Mouse (Mus musculus) right cerebral cortex, postnatal 25 days (tissue): ENCODE data around the gene Tmem222.

ENCODE experiments used
- DNase-seq: peaks from one replicate; pipeline ENCODE4 v3.0.0; 2022

Tmem222 gene

GRCm38 (mm10) chr4:133277104-133278026, at the start of gene Tmem222:
Gene Tmem222, minus strand, starts transcription at chr4:133277792.
- peak; percentile 97 for DNase-seq

GRCm38 (mm10) chr4:133319667-133320066, 42.1 kb upstream of the Tmem222 start:
- DNase-seq = no peak

GRCm38 (mm10) chr4:133315991-133316390, 38.4 kb upstream of the Tmem222 start:
- no peak for DNase-seq

DNA sequence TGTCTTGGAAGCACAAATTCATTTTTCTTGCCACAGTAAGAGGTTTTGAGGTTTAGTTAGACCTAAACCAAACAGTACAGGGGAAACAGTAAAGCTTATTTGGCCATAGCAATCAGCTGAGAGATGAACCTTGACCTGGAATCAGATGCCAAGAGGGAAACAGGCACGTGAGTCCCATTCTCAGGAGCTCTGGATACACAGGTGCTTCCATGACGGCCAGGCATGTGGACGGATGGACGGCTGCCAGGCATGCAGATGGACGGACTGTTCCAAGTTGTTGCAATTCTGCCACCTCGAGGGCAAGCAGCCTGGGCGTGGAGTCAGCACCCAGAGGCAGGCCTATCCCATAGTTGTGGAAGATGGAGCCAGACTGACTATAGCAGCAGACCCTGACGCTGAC, 37.3 kb upstream of the Tmem222 start:
- DNase-seq = no peak

DNA sequence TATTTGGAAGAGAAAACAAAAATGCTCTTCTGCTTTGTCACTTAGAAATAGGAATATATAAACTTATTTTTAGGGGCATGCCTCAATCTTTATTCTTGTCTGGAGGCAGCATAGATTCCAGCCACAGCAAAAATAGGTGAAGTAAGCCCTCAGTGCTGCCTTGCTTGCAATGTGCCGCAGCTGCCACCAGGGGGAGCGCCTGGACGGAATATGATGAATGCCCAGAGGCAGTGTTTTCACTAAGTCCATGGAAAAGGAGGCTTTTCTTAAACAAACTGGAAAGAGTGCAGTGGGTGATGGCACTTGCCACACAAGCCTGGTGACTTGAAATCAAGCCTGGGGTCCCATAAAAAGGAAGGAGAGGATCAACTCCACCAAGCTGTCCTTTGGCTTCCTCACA, 32.4 kb upstream of the Tmem222 start:
- peak; percentile 83 for DNase-seq

DNA sequence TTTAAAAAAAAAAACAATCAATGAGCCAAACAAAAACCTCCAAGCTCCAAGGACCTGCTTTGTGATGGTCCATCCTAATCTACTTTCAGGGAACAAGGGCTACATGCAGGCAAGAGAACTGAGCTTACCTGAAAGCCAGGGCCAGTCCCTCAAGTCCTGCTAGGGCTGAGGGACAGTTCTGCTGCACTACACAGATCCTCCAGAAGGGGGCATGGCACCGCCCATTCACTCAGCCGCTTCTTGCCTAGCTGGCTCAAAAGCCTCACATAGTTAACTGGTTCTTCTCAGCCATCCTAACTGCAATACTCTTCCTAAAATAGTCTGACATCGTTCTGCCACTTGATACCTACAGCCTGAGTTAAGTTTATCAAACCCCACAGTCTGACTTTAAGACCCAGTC, 29.7 kb upstream of the Tmem222 start:
- peak; percentile 45 for DNase-seq

- no peak for DNase-seq
Observed at GRCm38 (mm10) chr4:133305825-133306224, 28.2 kb upstream of the Tmem222 start.

GRCm38 (mm10) chr4:133304770-133305169, 27.2 kb upstream of the Tmem222 start:
- no peak for DNase-seq

GRCm38 (mm10) chr4:133302668-133303067, 25.1 kb upstream of the Tmem222 start:
- DNase-seq = no peak

DNA sequence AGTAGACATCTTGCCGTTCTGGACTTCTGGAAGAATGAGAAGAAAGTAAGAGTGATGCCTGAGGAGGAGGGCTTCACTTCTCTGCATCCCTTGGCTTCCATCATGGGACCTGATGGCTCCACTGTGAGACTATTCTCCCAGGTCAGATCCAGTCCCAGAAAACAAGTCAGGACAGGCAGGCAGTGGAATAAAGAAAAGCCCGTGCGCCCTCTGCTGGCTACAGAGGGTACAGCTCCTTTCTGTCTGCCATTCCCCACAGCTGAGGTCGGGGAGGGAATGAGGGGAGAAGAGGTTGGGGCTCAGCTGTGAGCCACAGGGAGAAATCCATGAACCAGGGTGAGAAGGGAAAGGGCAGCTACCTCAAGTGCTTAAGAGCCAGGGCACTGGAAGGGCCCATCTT, 24.2 kb upstream of the Tmem222 start:
- DNase-seq = peak; percentile 60

- no peak for DNase-seq
Observed at GRCm38 (mm10) chr4:133300421-133300820, 22.8 kb upstream of the Tmem222 start.

DNA sequence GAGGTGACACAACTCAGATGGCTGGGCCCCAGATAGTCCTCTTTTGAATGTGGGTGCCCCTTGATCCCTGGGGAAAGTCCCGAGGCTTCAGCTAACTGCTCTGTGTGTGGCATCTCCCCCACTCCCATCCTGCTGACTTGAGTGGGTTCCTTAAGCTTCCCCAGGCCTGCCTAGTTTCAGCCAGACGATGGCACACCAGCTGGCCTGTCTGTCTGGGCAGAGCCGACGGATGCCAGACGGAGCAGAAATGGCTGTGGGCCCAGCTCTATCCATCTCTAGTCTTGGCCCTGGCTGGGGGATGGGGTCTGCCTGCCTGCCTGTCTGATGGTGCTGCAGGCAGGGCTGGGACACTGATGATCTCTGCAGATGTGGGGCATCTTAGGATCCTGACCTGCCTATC, 22.1 kb upstream of the Tmem222 start:
- DNase-seq = peak; percentile 77

GRCm38 (mm10) chr4:133298516-133299365, 21.1 kb upstream of the Tmem222 start:
- peak; percentile 80 for DNase-seq

GRCm38 (mm10) chr4:133297801-133298238, 20.2 kb upstream of the Tmem222 start:
- peak; percentile 83 for DNase-seq

- no peak for DNase-seq
Observed at GRCm38 (mm10) chr4:133297360-133297759, 19.8 kb upstream of the Tmem222 start.

- no peak for DNase-seq
Observed at GRCm38 (mm10) chr4:133294084-133294483, 16.5 kb upstream of the Tmem222 start.

DNA sequence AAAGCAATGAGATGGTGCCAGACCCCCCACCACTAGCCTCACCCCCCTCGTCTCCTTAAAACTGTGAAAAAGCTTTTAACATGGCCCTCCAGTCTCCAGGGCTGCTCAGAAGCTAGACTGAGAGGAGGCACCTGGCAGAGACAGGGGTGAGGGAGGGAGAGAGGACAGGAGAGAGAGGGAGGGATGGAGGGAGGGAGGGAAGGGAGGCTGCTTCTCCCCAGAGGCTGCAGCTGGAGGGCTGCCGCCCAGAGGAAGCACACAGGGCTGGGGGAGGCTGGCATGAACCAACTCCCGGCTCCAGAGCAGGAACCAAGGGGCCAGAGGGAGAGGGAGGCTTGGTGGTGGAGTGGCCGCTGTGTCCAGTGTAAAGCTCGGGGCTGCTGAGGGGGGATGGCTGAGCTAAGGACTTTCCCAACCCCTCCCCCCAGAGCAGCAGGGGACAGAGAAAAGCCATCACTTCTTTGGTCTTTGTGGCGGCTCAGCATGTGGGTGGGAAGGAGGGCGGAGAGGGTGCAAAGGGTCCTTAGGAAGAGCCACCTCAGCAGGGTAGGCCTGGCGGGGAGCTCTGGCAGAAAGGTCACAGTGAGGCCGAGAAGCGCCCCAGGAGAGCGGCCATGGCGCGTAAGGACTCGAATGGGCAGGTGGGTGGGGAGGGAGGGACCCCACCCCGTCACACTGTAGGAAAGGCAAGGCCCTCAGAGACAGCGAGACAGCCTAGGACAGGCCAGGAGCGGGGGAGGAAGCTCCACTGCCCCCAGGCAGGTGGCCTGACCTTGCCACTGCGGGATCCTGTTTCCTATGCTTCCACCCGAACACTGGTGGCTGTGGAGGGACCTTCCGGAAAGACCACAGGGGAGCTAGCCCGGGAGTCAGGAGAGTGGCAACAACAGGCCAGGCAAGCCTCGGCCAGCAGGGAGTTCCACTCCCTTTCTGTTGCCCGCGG, 15.6 kb upstream of the Tmem222 start:
- DNase-seq = no peak

DNA sequence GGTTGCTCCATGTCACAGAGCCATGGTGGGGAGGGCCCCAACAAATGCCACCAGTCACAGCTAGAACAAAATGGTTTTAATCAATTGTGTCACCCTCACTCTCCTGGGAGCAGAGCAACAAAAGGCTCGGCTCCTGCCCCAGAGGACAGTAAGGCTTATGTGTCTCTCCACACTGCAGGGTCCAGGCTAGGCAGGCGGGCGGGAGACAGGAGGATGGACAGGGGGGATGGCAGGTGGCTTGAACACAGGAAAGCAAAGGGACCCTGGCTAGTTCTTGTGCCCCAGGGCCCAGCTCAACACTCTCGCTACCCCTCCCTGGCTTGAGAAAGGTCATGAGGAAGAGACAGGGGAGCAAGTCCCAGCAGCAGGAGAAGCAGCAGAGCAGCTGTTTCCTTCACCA, 14.8 kb upstream of the Tmem222 start:
- DNase-seq = no peak

- no peak for DNase-seq
Observed at GRCm38 (mm10) chr4:133291255-133291654, 13.7 kb upstream of the Tmem222 start.

GRCm38 (mm10) chr4:133286476-133287077, 9.0 kb upstream of the Tmem222 start:
- no peak for DNase-seq

DNA sequence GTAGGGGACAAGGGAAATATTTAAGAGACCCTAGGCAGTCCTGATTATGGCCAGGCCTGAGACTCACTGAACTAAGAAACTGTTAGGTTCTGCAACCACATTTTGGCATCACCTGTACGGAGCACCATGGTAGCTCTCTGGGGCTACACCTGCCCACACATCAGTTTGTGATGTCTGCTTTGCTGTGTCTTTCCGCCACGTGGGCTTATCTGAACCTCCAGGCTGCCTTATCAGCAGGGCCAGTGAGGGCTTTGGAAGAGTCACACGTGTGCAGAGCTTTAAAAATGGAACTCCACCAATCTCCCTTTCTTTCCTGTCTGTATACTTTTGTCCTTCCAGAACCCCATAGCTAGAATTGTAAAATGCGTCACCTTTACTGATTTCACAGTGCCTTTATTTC, 8.4 kb upstream of the Tmem222 start:
- no peak for DNase-seq

DNA sequence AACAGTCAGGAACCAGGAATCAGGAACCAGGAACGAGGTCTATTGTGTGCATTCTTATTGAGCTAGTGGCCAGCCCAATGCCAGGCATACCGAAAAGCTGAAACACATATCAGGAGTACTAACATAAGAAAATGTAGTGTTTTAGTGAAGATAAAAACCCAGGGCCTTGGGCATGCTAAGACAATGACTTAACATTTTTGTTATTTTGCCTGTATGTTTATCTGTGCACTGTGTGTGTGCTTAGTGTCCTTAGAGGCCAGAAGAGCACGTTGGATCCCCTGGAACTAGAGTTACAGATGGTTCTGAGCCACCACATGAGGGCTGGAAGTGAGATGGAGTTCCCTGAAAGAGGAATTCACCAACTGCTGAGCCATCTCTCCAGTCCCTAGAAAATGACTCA, 7.7 kb upstream of the Tmem222 start:
- DNase-seq = no peak
